Mouse (Mus musculus): ENCODE data around the gene Smtn. TPM values are rescaled to one million over a fixed set of nuclear protein-coding genes. Genes with fewer than 3 reads are reported as not detected.
A peak's percentile ranks its signal among the peaks of the same experiment; 100 is the strongest.

Smtn gene
- polyA plus RNA-seq, 1 experiment, result 57.2 TPM

GRCm38 (mm10) chr11:3517846-3518732, 22.3 kb downstream of the Smtn start:
- 36% methylated on average over 13 of the region's 13 CpGs for WGBS
- no peak for DNase-seq
- no peak overlapping the region for H3K27ac ChIP-seq (ENCODE audit: insufficient read depth, low read depth, low read length)
- H3K27me3 ChIP-seq (replicated peaks; ENCODE audit: control insufficient read depth, insufficient read depth, low read length), result no peaks in the 10 kb centered on the region
- peaks cover 9% of the 10 kb centered on the region for H3K4me1 ChIP-seq (ENCODE audit: control insufficient read depth, insufficient read depth, low read length)
- TF ChIP-seq POLR2A (IDR thresholded peaks at IDR 0.05; ENCODE audit: low read depth, low read length), result peak; percentile 8
- TF ChIP-seq CTCF (conservative IDR thresholded peaks at IDR 0.05; ENCODE audit: insufficient read depth, insufficient read length, low read depth, low read length), result no peak
- H3K36me3 ChIP-seq (ENCODE audit: control insufficient read depth, insufficient read depth, low read length), result peaks cover 17% of the 10 kb centered on the region
- no peak overlapping the region for H3K4me3 ChIP-seq (ENCODE audit: insufficient read depth, low read depth, low read length)

GRCm38 (mm10) chr11:3516859-3517845, 23.3 kb downstream of the Smtn start:
- 5% methylated on average over 50 of the region's 50 CpGs for WGBS
- TF ChIP-seq POLR2A (IDR thresholded peaks at IDR 0.05; ENCODE audit: low read depth, low read length), result peak; percentile 80
- TF ChIP-seq CTCF (conservative IDR thresholded peaks at IDR 0.05; ENCODE audit: insufficient read depth, insufficient read length, low read depth, low read length), result no peak
- no peak overlapping the region for H3K4me3 ChIP-seq (ENCODE audit: insufficient read depth, low read depth, low read length)
- DNase-seq, result peak; percentile 59
- peaks cover 9% of the 10 kb centered on the region for H3K4me1 ChIP-seq (ENCODE audit: control insufficient read depth, insufficient read depth, low read length)
- no peaks in the 10 kb centered on the region for H3K27me3 ChIP-seq (replicated peaks; ENCODE audit: control insufficient read depth, insufficient read depth, low read length)
- H3K36me3 ChIP-seq (ENCODE audit: control insufficient read depth, insufficient read depth, low read length), result peaks cover 13% of the 10 kb centered on the region
- no peak overlapping the region for H3K27ac ChIP-seq (ENCODE audit: insufficient read depth, low read depth, low read length)

- no peak overlapping the region for H3K4me3 ChIP-seq (ENCODE audit: insufficient read depth, low read depth, low read length)
- peaks cover 5% of the 10 kb centered on the region for H3K36me3 ChIP-seq (ENCODE audit: control insufficient read depth, insufficient read depth, low read length)
- H3K27me3 ChIP-seq (replicated peaks; ENCODE audit: control insufficient read depth, insufficient read depth, low read length), result no peaks in the 10 kb centered on the region
- 80% methylated on average over 5 of the region's 5 CpGs for WGBS
- no peak for TF ChIP-seq POLR2A (IDR thresholded peaks at IDR 0.05; ENCODE audit: low read depth, low read length)
- TF ChIP-seq CTCF (conservative IDR thresholded peaks at IDR 0.05; ENCODE audit: insufficient read depth, insufficient read length, low read depth, low read length), result no peak
- DNase-seq, result no peak
- peaks cover 9% of the 10 kb centered on the region for H3K4me1 ChIP-seq (ENCODE audit: control insufficient read depth, insufficient read depth, low read length)
- no peak overlapping the region for H3K27ac ChIP-seq (ENCODE audit: insufficient read depth, low read depth, low read length)
Measured at GRCm38 (mm10) chr11:3516121-3516520, 24.3 kb downstream of the Smtn start.

GRCm38 (mm10) chr11:3515637-3516036, 24.8 kb downstream of the Smtn start:
- no peak overlapping the region for H3K27ac ChIP-seq (ENCODE audit: insufficient read depth, low read depth, low read length)

DNA sequence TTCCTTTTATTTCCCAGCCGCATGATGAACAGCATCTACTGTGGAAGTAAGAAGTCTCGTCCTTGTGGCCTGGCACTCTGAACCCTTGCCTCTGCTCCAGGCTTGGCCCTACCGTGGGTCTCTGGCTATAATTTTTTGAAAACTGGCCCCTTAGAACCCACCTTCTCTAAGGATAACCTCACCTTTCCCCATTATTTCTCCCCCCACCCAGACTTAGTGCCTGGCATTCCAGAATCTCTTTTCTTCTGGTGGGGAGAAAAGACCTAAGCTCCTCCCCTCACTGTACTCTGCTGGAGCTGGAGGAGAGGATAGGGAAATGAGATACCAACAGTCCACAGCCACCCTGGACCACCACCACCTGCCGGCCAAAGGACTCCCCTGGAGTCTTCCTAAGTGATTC, 25.2 kb downstream of the Smtn start:
- no peak for DNase-seq

More at GRCm38 (mm10) chr11:3515637-3516036, 24.8 kb downstream of the Smtn start:
- 47% methylated on average over 4 of the region's 4 CpGs for WGBS
- H3K4me1 ChIP-seq (ENCODE audit: control insufficient read depth, insufficient read depth, low read length), result peaks cover 9% of the 10 kb centered on the region
- no peaks in the 10 kb centered on the region for H3K27me3 ChIP-seq (replicated peaks; ENCODE audit: control insufficient read depth, insufficient read depth, low read length)
- H3K4me3 ChIP-seq (ENCODE audit: insufficient read depth, low read depth, low read length), result peak overlapping the region; percentile 68
- H3K36me3 ChIP-seq (ENCODE audit: control insufficient read depth, insufficient read depth, low read length), result peaks cover 4% of the 10 kb centered on the region
- no peak for TF ChIP-seq POLR2A (IDR thresholded peaks at IDR 0.05; ENCODE audit: low read depth, low read length)
- no peak for DNase-seq

GRCm38 (mm10) chr11:3514529-3515054, 25.8 kb downstream of the Smtn start, which contains the start of gene Selenom:
Selenom (plus strand) TSS chr11:3514684.
- Histone ChIP-seq H3K27ac (ENCODE audit: insufficient read depth, low read depth, low read length) (peak within 1 kb of the TSS; percentile 14; the same call in 1 of the 2 replicates), H3K4me3 (ENCODE audit: insufficient read depth, low read depth, low read length) (peak within 1 kb of the TSS; percentile 68), H3K27me3 (replicated peaks; ENCODE audit: control insufficient read depth, insufficient read depth, low read length) (no peaks in the 10 kb centered on the region), H3K36me3 (ENCODE audit: control insufficient read depth, insufficient read depth, low read length) (no peaks in the 10 kb centered on the region), H3K4me1 (ENCODE audit: control insufficient read depth, insufficient read depth, low read length) (peaks cover 14% of the 10 kb centered on the region)
- DNase-seq, result peak; percentile 94
- WGBS, result under 1% methylated on average over 26 of the region's 26 CpGs
- peak; percentile 79 for TF ChIP-seq POLR2A (IDR thresholded peaks at IDR 0.05; ENCODE audit: low read depth, low read length)
- peak; percentile 98 for TF ChIP-seq CTCF (conservative IDR thresholded peaks at IDR 0.05; ENCODE audit: insufficient read depth, insufficient read length, low read depth, low read length)

More for the DNA sequence above, 25.2 kb downstream of the Smtn start:
- no peaks in the 10 kb centered on the region for H3K27me3 ChIP-seq (replicated peaks; ENCODE audit: control insufficient read depth, insufficient read depth, low read length)
- H3K27ac ChIP-seq (ENCODE audit: insufficient read depth, low read depth, low read length), result 0 out of 2 replicates have a peak overlapping the region, but pooled peaks have one; percentile 14
- H3K36me3 ChIP-seq (ENCODE audit: control insufficient read depth, insufficient read depth, low read length), result peaks cover 2% of the 10 kb centered on the region; the same call in 1 of the 2 replicates
- WGBS, result 10% methylated on average over 4 of the region's 4 CpGs
- peaks cover 10% of the 10 kb centered on the region for H3K4me1 ChIP-seq (ENCODE audit: control insufficient read depth, insufficient read depth, low read length)
- H3K4me3 ChIP-seq (ENCODE audit: insufficient read depth, low read depth, low read length), result peak overlapping the region; percentile 68
- TF ChIP-seq POLR2A (IDR thresholded peaks at IDR 0.05; ENCODE audit: low read depth, low read length), result no peak
- TF ChIP-seq CTCF (conservative IDR thresholded peaks at IDR 0.05; ENCODE audit: insufficient read depth, insufficient read length, low read depth, low read length), result no peak

Measured in kidney, adult 2 months (tissue).